Mouse (Mus musculus): ENCODE measurements around the gene Olfr743.
"Not testable (repeated sequence)": the region's sequence is repeated elsewhere in the genome, so short reads cannot be mapped to it uniquely, and the experiment has no call there.

Gene Olfr743

GRCm38 (mm10) chr14:50521539-50521938 is at the start of gene Olfr743:
Gene Olfr743, plus strand, starts transcription at chr14:50521839.
- no peak for DNase-seq

DNA sequence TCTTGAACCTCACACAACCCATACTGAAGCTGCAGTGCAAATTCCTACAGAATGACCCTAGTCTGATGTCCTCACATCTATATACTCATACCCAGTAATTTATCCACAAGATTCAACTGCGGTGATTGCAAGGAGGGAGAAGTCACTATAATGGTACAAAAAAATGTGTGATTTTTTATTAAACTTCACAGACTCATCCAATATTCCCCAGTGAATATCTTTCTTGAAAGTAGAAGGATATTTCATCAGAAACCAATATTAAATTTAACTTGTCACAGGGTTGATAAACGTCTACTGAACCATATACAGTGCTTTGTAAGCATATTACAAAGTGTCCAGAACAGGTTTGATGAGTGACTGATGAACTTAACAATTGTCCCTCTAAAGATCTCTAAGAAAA is 49.2 kb upstream of the Olfr743 start, which contains the start of gene Olfr741:
Olfr741 (plus strand) TSS at position 301 of the 400 bp plus-strand sequence.
- no peak for DNase-seq

- no peak for DNase-seq
These were observed 43.2 kb upstream of the Olfr743 start for GRCm38 (mm10) chr14:50478406-50478805.

DNA sequence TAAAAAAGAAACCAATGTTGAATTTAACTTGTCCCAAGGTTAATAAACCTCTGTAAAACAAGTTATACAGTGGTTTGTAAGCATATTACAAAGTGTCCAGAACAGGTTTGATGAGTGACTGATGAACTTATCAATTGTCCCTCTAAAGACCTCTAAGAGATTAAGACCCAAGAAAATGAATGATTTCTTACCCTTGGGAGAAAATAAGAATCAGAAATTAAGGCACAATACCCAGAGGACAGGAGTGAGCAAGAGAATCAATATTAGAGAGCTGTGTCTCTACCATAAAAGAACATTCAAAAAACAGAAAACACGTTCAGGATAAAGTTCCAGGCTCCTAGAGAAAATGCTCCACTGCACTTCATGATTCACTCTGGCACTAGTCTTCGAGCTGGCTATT is 18.3 kb upstream of the Olfr743 start, which contains the start of gene Olfr742:
Olfr742 (plus strand) TSS at position 301 of the 400 bp plus-strand sequence.
- DNase-seq, result no peak

DNA sequence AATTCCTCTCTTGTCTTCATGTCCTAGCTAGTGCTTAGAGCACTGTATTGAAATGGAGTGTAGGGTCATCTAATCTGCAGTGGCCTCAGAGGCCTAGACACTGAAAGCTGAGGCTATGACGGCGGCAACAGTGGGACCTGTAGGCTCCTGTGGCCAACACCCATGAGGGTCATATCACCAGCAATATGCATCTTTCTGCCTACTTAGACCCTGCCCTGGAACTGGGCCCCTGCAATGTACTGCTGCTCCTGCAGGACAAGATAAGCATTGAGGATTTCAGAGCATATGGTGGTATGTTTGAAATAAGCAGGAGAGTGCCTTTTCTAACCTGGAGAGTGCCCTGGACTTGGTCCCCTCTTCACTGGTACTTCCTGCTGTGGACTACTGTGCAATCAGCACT is 31.1 kb downstream of the Olfr743 start:
- DNase-seq, result no peak

- not testable (repeated sequence) for DNase-seq
These were observed 51.4 kb downstream of the Olfr743 start for GRCm38 (mm10) chr14:50573056-50573455.

All from right cerebral cortex, postnatal 14 days (tissue).